Mouse (Mus musculus) lung, postnatal 0 days (tissue): ENCODE data around the gene Smim6. TPM values are rescaled to one million over a fixed set of nuclear protein-coding genes. Genes with fewer than 3 reads are reported as not detected.

ENCODE experiments used
- ATAC-seq: fragments of 200-750 bp; cut with Nextera tagmentation; 2 replicates; pipeline ENCODE4 v1.8.0; 2017; ENCODE audit warnings: moderate library complexity
- DNase-seq: peaks from one replicate; pipeline ENCODE4 v3.0.0-alpha.2; 2016; ENCODE audit warnings: low spot score
- H3K27ac ChIP-seq: fragments of 300-500 bp; sonication (generic); 2 replicates; pipeline ENCODE4 v1.5.1; 2014; ENCODE audit warnings: antibody characterized with exemption, mild to moderate bottlenecking, low read length, mixed read lengths
- H3K27me3 ChIP-seq: fragments of 300-500 bp; sonication (generic); replicated peaks from 2 replicates; pipeline ENCODE4 v1.6.1; 2014; ENCODE audit warnings: low read length, mixed read lengths; ENCODE audit not compliant: insufficient read depth
- H3K36me3 ChIP-seq: fragments of 300-500 bp; sonication (generic); 2 replicates; pipeline ENCODE4 v1.6.1; 2014; ENCODE audit warnings: low read length, mixed read lengths; ENCODE audit not compliant: insufficient read depth
- H3K4me1 ChIP-seq: fragments of 300-500 bp; sonication (generic); 2 replicates; pipeline ENCODE4 v1.6.1; 2014; ENCODE audit warnings: antibody characterized with exemption, low read depth, low read length, mixed read lengths; ENCODE audit not compliant: insufficient read depth
- H3K4me2 ChIP-seq: fragments of 300-500 bp; sonication (generic); replicated peaks from 2 replicates; pipeline ENCODE4 v1.6.1; 2014; ENCODE audit warnings: low read depth, mild to moderate bottlenecking, low read length, moderate library complexity, mixed read lengths
- H3K4me3 ChIP-seq: fragments of 300-500 bp; sonication (generic); 2 replicates; pipeline ENCODE4 v1.5.1; 2014; ENCODE audit warnings: low read depth, low read length
- H3K9ac ChIP-seq: fragments of 300-500 bp; sonication (generic); replicated peaks from 2 replicates; pipeline ENCODE4 v1.6.1; 2014; ENCODE audit warnings: low read depth, mild to moderate bottlenecking
- H3K9me3 ChIP-seq: fragments of 300-500 bp; sonication (generic); 2 replicates; pipeline ENCODE4 v1.6.1; 2016; ENCODE audit warnings: low read length, mixed read lengths
- CTCF ChIP-seq: IDR thresholded peaks from 2 replicates; pipeline ENCODE4 v1.5.1; 2016; ENCODE audit warnings: antibody characterized with exemption, mild to moderate bottlenecking
- EP300 ChIP-seq: IDR thresholded peaks from 2 replicates; pipeline ENCODE4 v1.6.1; 2016; ENCODE audit warnings: antibody characterized with exemption, mild to moderate bottlenecking, control low read depth
- WGBS: fragments of 180-500 bp; shearing (Covaris S2); extraction: QIAGEN DNeasy Blood & Tissue Kit; methylation state at CpG from one replicate; pipeline ENCODE4 v1.1.7; 2014; 5-methylcytosine and 5-hydroxymethylcytosine counted together
- polyA plus RNA-seq: library from polyadenylated mRNA; unstranded; fragments of >200 nt; fragmentation: Nextera tagmentation; extraction: Ambion mirVana; gene quantifications from 2 replicates; pipeline ENCODE4 v1.2.1, GENCODE M21; 2015

Smim6 gene
- polyA plus RNA-seq, 1 experiment from 2014 or later, result 61.5 TPM

DNA sequence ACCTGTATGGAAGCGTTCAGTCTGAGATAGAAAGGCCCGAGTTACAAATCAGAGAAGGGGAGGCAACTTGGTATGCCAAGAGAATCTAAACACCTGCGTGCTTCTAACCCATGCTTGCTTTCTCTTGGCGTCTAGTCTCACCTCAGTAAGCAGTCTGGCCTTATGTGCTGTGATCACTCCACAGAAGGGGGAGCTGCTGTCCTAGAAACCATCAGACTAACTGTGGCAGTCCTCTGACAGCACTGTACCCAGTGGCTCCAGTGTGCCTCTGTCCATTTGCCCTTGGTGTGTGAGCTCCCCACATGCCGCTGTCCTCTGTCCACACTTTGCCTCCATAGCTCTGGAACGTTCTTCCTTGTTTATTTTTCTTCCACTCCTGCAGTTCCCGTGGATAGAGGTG is 30.2 kb downstream of the Smim6 start:
- no peak overlapping the region for H3K9ac ChIP-seq
- H3K36me3 ChIP-seq, result peaks cover 30% of the 10 kb centered on the region; the same call in 1 of the 2 replicates
- no peak for DNase-seq
- H3K4me3 ChIP-seq, result no peak overlapping the region
- TF ChIP-seq CTCF (peak; percentile 35; the same call in 1 of the 2 replicates), EP300 (no peak)
- H3K27me3 ChIP-seq, result no peaks in the 10 kb centered on the region
- ATAC-seq, result no peak
- no peak overlapping the region for H3K27ac ChIP-seq
- H3K9me3 ChIP-seq, result no peaks in the 10 kb centered on the region
- 73% methylated on average over 7 of the region's 7 CpGs for WGBS
- no peak overlapping the region for H3K4me2 ChIP-seq
- H3K4me1 ChIP-seq, result no peaks in the 10 kb centered on the region

GRCm38 (mm10) chr11:115945247-115945646 is 33.4 kb downstream of the Smim6 start:
- ATAC-seq (no peak), DNase-seq (no peak)
- WGBS, result 87% methylated on average over 8 of the region's 8 CpGs
- H3K4me3 ChIP-seq, result no peak overlapping the region
- H3K36me3 ChIP-seq, result peaks cover 17% of the 10 kb centered on the region; the same call in 1 of the 2 replicates
- TF ChIP-seq EP300 (no peak), CTCF (no peak)
- H3K4me1 ChIP-seq, result no peaks in the 10 kb centered on the region
- H3K9ac ChIP-seq, result no peak overlapping the region
- H3K27ac ChIP-seq, result no peak overlapping the region
- H3K27me3 ChIP-seq, result no peaks in the 10 kb centered on the region
- H3K9me3 ChIP-seq, result no peaks in the 10 kb centered on the region
- H3K4me2 ChIP-seq, result no peak overlapping the region

- TF ChIP-seq EP300 (no peak), CTCF (no peak)
- ATAC-seq, result peak; percentile 47
- Histone ChIP-seq H3K9me3 (no peaks in the 10 kb centered on the region), H3K4me2 (no peak overlapping the region), H3K4me3 (no peak overlapping the region), H3K36me3 (peaks cover 8% of the 10 kb centered on the region; the same call in 1 of the 2 replicates), H3K27ac (no peak overlapping the region), H3K4me1 (no peaks in the 10 kb centered on the region), H3K27me3 (no peaks in the 10 kb centered on the region), H3K9ac (no peak overlapping the region)
- WGBS, result 77% methylated on average over 9 of the region's 9 CpGs
- DNase-seq, result no peak
Observed at GRCm38 (mm10) chr11:115946221-115946828, 34.5 kb downstream of the Smim6 start.

GRCm38 (mm10) chr11:115948316-115948715 is 36.5 kb downstream of the Smim6 start:
- ATAC-seq, result no peak
- no peaks in the 10 kb centered on the region for H3K27me3 ChIP-seq
- H3K4me1 ChIP-seq, result no peaks in the 10 kb centered on the region
- TF ChIP-seq CTCF (no peak), EP300 (no peak)
- peaks cover 10% of the 10 kb centered on the region; the same call in 1 of the 2 replicates for H3K36me3 ChIP-seq
- no peak overlapping the region for H3K9ac ChIP-seq
- 86% methylated on average over 9 of the region's 9 CpGs for WGBS
- H3K27ac ChIP-seq, result no peak overlapping the region
- H3K4me2 ChIP-seq, result no peak overlapping the region
- H3K9me3 ChIP-seq, result no peaks in the 10 kb centered on the region
- H3K4me3 ChIP-seq, result no peak overlapping the region
- DNase-seq, result no peak

GRCm38 (mm10) chr11:115950719-115951118 is 38.9 kb downstream of the Smim6 start:
- peaks cover 10% of the 10 kb centered on the region; the same call in 1 of the 2 replicates for H3K36me3 ChIP-seq

GRCm38 (mm10) chr11:115954712-115955111 is 42.9 kb downstream of the Smim6 start:
- Histone ChIP-seq H3K36me3 (peaks cover 10% of the 10 kb centered on the region; the same call in 1 of the 2 replicates), H3K4me2 (no peak overlapping the region), H3K27ac (no peak overlapping the region; the same call in 1 of the 2 replicates), H3K9me3 (no peaks in the 10 kb centered on the region), H3K4me1 (no peaks in the 10 kb centered on the region), H3K4me3 (no peak overlapping the region), H3K27me3 (no peaks in the 10 kb centered on the region), H3K9ac (no peak overlapping the region)
- DNase-seq (peak; percentile 44), ATAC-seq (peak; percentile 45)
- TF ChIP-seq CTCF, result no peak
- no peak for TF ChIP-seq EP300
- WGBS, result 67% methylated on average over 5 of the region's 5 CpGs

More at GRCm38 (mm10) chr11:115950719-115951118, 38.9 kb downstream of the Smim6 start:
- no peak for ATAC-seq
- Histone ChIP-seq H3K9me3 (no peaks in the 10 kb centered on the region), H3K4me1 (no peaks in the 10 kb centered on the region), H3K27ac (no peak overlapping the region), H3K9ac (no peak overlapping the region), H3K4me3 (no peak overlapping the region), H3K27me3 (no peaks in the 10 kb centered on the region), H3K4me2 (no peak overlapping the region)
- 99% methylated on average over 2 of the region's 2 CpGs for WGBS
- DNase-seq, result no peak
- TF ChIP-seq CTCF, result no peak
- no peak for TF ChIP-seq EP300
